Mouse (Mus musculus): ENCODE data around the gene Slc7a11. TPM values are rescaled to one million over a fixed set of nuclear protein-coding genes. Genes with fewer than 3 reads are reported as not detected.

Slc7a11 gene
- polyA plus RNA-seq, 1 experiment from 2014 or later = 0.16 TPM

DNA sequence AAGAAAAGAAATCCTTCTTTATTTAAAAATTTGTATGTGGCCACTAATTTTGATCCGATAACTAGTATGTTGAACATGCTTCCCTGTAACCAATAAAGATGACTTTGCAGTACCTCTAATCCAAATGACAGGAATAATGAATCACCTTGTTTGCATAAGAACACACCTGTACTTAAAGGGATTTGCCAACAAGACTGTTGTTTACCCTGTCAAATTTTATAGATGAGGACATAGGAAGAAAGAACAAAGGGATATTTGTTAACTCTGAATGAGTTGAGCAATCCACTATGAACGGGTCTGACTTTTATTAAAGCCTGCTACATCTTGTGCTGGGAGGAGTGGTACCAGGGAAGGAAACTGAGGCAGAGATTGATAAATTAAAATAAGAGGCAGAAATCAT is 181.3 kb downstream of the Slc7a11 start:
- no peak for ATAC-seq (ENCODE audit: low read depth)
- 54% methylated on average over 2 of the region's 2 CpGs for whole genome bisulfite sequencing
- Histone ChIP-seq H3K4me2 (ENCODE audit: low read depth, low read length) (no peak overlapping the region), H3K36me3 (ENCODE audit: control insufficient read depth, insufficient read depth, low read length) (no peaks in the 10 kb centered on the region), H3K4me1 (replicated peaks; ENCODE audit: control insufficient read depth, insufficient read depth, low read length) (peaks cover 3% of the 10 kb centered on the region; the same call in 1 of the 2 replicates), H3K9me3 (ENCODE audit: control insufficient read depth, low read length) (no peaks in the 10 kb centered on the region), H3K9ac (ENCODE audit: low read length) (no peak overlapping the region), H3K4me3 (ENCODE audit: low read length) (no peak overlapping the region), H3K27ac (ENCODE audit: low read length) (no peak overlapping the region), H3K27me3 (ENCODE audit: control insufficient read depth, insufficient read depth, low read depth, low read length) (no peaks in the 10 kb centered on the region)

DNA sequence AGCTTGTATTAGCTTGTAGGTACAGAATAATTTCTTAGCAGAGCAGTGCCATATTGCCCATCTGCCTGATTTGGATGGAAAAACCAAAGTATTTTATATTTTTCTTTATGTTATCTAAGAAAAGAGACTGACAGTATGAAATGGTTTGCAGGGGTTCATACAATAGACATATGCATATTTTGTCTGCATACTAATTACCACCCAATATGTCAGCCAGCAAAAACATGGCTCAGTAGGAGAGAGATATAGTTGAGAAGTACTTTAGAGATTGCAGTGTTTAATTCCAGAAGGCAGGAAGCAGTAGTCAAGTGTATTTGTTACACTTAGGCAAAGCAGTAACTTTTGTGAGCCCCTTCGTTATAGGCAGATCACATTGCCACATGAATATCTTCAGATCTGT is 182.7 kb downstream of the Slc7a11 start:
- no peak overlapping the region for H3K4me2 ChIP-seq (ENCODE audit: low read depth, low read length)
- H3K4me3 ChIP-seq (ENCODE audit: low read length) = no peak overlapping the region
- WGBS = 86% methylated on average over 1 of the region's 1 CpGs

DNA sequence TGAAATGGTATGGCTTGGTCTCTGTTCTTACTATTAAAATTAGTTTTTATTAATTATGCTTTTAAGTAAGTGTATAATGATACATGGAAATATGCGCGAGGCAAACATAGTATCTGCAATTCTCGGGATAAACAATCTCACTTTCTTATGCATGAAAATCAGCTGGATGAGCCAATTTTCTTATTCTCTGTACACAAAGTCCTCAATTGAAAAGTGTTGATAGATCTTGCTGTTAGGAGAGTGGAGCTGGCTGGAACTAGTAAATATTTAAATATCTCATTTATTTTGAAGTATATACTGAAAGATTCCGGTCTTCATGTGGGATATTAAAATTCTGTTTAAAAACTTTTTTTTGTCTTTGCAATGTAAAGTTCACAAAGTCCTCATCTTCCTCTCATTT is 184.6 kb downstream of the Slc7a11 start:
- H3K4me3 ChIP-seq (ENCODE audit: low read length) = no peak overlapping the region
- H3K27ac ChIP-seq (ENCODE audit: low read length) = no peak overlapping the region
- H3K9ac ChIP-seq (ENCODE audit: low read length) = no peak overlapping the region
- H3K36me3 ChIP-seq (ENCODE audit: control insufficient read depth, insufficient read depth, low read length) = no peaks in the 10 kb centered on the region
- no peaks in the 10 kb centered on the region for H3K27me3 ChIP-seq (ENCODE audit: control insufficient read depth, insufficient read depth, low read depth, low read length)
- peak; percentile 49; the same call in 1 of the 2 replicates for ATAC-seq (ENCODE audit: low read depth)
- 48% methylated on average over 4 of the region's 4 CpGs for WGBS
- no peaks in the 10 kb centered on the region for H3K9me3 ChIP-seq (ENCODE audit: control insufficient read depth, low read length)
- H3K4me2 ChIP-seq (ENCODE audit: low read depth, low read length) = no peak overlapping the region
- peaks cover 3% of the 10 kb centered on the region; the same call in 1 of the 2 replicates for H3K4me1 ChIP-seq (replicated peaks; ENCODE audit: control insufficient read depth, insufficient read depth, low read length)

More for the DNA sequence above, 182.7 kb downstream of the Slc7a11 start:
- Histone ChIP-seq H3K36me3 (ENCODE audit: control insufficient read depth, insufficient read depth, low read length) (no peaks in the 10 kb centered on the region), H3K4me1 (replicated peaks; ENCODE audit: control insufficient read depth, insufficient read depth, low read length) (peaks cover 3% of the 10 kb centered on the region; the same call in 1 of the 2 replicates), H3K27ac (ENCODE audit: low read length) (no peak overlapping the region), H3K9ac (ENCODE audit: low read length) (no peak overlapping the region), H3K27me3 (ENCODE audit: control insufficient read depth, insufficient read depth, low read depth, low read length) (no peaks in the 10 kb centered on the region), H3K9me3 (ENCODE audit: control insufficient read depth, low read length) (no peaks in the 10 kb centered on the region)
- no peak for ATAC-seq (ENCODE audit: low read depth)

DNA sequence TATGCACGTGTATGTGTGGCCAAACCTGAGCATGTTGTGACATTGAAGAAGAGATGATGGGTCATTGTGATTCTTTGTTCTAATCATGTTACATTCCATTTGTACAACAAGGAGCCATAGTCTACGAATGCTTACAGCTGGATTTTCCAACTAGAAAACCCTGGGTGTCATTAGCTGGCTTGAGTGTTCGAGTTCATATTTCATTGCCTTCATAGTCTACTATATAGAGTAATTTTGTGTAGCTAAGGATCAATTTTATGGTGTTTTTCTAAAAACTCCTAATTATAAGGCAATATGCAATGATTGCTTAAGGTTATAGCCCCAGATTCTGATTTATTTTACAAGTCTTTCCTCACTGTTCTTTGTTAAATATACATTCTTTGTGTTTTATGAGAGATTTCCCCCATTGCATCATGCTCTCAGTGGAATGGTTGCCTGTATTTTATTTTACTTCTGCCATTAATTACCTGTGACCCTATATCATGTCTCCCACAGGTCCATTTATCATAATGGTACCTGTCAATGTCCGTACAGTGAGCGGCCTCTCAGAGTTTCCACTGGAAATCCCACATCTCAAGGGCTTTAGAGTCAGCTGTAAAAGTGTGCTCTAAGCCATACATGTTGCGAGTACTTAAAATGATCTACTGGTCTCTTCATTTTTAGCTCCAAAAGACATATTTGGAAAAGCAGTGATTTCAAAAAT is 193.7 kb downstream of the Slc7a11 start:
- Histone ChIP-seq H3K36me3 (ENCODE audit: control insufficient read depth, insufficient read depth, low read length) (no peaks in the 10 kb centered on the region), H3K27me3 (ENCODE audit: control insufficient read depth, insufficient read depth, low read depth, low read length) (no peaks in the 10 kb centered on the region), H3K4me1 (replicated peaks; ENCODE audit: control insufficient read depth, insufficient read depth, low read length) (no peaks in the 10 kb centered on the region), H3K4me3 (ENCODE audit: low read length) (no peak overlapping the region), H3K4me2 (ENCODE audit: low read depth, low read length) (no peak overlapping the region), H3K27ac (ENCODE audit: low read length) (no peak overlapping the region), H3K9ac (ENCODE audit: low read length) (no peak overlapping the region), H3K9me3 (ENCODE audit: control insufficient read depth, low read length) (no peaks in the 10 kb centered on the region)
- 85% methylated on average over 6 of the region's 6 CpGs for WGBS
- ATAC-seq (ENCODE audit: low read depth) = no peak

DNA sequence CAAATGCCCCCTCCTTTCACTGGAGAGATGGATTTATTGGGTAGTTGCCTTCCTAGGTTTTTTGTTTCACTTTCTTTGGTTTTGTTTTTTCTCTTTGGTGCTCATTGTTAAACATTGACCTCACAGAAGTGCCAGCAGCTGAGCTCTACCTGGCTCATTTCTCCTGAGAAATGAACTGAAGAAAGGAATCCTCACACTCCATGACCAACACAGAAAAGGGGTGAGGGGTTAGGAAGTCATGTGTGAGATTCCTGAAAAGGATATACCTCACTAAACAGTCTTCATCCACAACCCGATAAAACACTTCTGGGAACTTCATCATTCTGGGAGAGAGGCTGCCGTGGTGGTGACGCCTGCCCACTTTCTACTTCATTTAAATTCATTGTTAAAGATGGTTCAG is 207.4 kb downstream of the Slc7a11 start:
- no peak for ATAC-seq (ENCODE audit: low read depth)
- Histone ChIP-seq H3K4me1 (replicated peaks; ENCODE audit: control insufficient read depth, insufficient read depth, low read length) (no peaks in the 10 kb centered on the region), H3K27ac (ENCODE audit: low read length) (no peak overlapping the region), H3K4me3 (ENCODE audit: low read length) (no peak overlapping the region), H3K9me3 (ENCODE audit: control insufficient read depth, low read length) (no peaks in the 10 kb centered on the region), H3K4me2 (ENCODE audit: low read depth, low read length) (no peak overlapping the region), H3K9ac (ENCODE audit: low read length) (no peak overlapping the region), H3K27me3 (ENCODE audit: control insufficient read depth, insufficient read depth, low read depth, low read length) (no peaks in the 10 kb centered on the region), H3K36me3 (ENCODE audit: control insufficient read depth, insufficient read depth, low read length) (no peaks in the 10 kb centered on the region)
- 66% methylated on average over 3 of the region's 3 CpGs for WGBS

DNA sequence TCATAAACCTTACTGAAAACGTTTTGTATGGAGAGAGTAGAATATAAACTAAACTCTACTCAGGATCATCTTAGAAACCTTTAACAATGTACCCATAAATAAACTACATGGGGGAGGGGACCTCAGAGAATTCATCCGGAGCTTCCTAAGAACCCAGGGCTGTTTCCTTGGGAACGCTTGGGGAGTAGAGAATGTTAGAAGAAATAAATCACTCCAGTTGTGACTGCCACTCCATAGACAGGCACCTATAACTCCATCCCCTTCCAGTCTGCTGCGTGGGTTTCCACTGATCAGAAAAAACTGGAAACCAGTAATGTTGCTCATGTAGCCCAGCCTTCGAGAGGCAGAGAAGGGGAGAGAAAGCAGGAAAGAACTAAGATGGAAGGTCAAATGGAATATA is 210.3 kb downstream of the Slc7a11 start:
- ATAC-seq (ENCODE audit: low read depth) = no peak
- WGBS = 45% methylated on average over 5 of the region's 5 CpGs

DNA sequence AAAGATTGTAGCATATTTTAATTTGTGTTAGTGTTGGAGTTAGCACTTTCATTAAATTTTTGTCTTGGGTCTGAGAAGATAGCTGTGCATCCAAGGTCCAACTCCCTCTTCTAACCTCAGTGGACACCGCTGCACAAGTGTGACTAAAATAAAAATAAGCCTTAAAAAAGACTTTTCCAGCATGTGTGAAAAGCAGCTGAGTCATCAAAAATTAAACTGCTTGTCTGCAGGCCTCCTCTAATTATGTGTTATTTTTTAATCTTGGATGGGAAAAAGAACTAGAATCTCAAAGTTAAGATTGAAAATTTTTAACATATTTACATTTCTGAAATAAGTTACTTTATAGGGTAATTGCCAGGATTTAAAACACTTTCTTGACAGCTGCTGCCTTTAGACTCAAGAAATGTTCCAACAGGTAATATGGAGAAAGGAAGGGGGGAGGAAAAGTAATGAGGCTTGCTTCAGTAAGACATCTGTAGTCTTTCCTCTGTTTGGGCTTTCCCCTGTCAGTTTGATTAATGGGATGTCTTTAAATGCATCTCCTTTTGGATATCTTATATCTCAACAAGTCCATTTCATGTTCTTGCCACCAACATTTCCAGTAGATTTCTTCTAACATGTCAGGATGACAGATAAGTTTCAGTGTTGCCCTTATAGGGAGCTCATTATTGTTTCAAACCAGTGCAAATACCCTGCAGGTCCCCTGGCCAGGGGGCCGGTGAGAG is 218.9 kb downstream of the Slc7a11 start:
- no peak for ATAC-seq (ENCODE audit: low read depth)
- WGBS = 39% methylated on average over 2 of the region's 2 CpGs
- no peaks in the 10 kb centered on the region for H3K9me3 ChIP-seq (ENCODE audit: control insufficient read depth, low read length)
- no peaks in the 10 kb centered on the region for H3K27me3 ChIP-seq (ENCODE audit: control insufficient read depth, insufficient read depth, low read depth, low read length)
- no peak overlapping the region for H3K27ac ChIP-seq (ENCODE audit: low read length)
- H3K36me3 ChIP-seq (ENCODE audit: control insufficient read depth, insufficient read depth, low read length) = no peaks in the 10 kb centered on the region
- no peaks in the 10 kb centered on the region for H3K4me1 ChIP-seq (replicated peaks; ENCODE audit: control insufficient read depth, insufficient read depth, low read length)
- H3K4me2 ChIP-seq (ENCODE audit: low read depth, low read length) = no peak overlapping the region
- H3K9ac ChIP-seq (ENCODE audit: low read length) = no peak overlapping the region
- no peak overlapping the region for H3K4me3 ChIP-seq (ENCODE audit: low read length)

More for the DNA sequence above, 210.3 kb downstream of the Slc7a11 start:
- Histone ChIP-seq H3K4me1 (replicated peaks; ENCODE audit: control insufficient read depth, insufficient read depth, low read length) (no peaks in the 10 kb centered on the region), H3K9me3 (ENCODE audit: control insufficient read depth, low read length) (no peaks in the 10 kb centered on the region), H3K27ac (ENCODE audit: low read length) (no peak overlapping the region), H3K27me3 (ENCODE audit: control insufficient read depth, insufficient read depth, low read depth, low read length) (no peaks in the 10 kb centered on the region), H3K9ac (ENCODE audit: low read length) (no peak overlapping the region), H3K36me3 (ENCODE audit: control insufficient read depth, insufficient read depth, low read length) (no peaks in the 10 kb centered on the region), H3K4me2 (ENCODE audit: low read depth, low read length) (no peak overlapping the region), H3K4me3 (ENCODE audit: low read length) (no peak overlapping the region)

DNA sequence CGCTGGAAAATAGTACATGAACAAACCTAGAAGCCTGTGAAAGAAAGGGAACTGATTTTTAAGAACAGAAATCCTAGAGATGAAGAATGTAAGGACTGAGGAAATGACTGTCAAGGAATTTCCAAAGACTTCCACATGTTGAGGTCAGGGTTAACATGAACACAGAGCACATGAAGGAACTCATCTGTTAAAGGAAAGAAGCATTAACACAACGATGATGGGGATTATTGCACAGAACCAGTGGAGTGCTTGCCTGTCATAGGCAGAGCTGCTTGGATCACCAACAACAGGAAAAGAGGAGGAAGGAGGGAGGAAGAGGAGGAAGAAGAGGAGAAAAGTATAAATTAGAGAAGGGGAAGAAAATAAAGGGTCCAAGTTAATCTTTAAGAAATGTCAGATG is 223.0 kb downstream of the Slc7a11 start:
- no peak overlapping the region for H3K27ac ChIP-seq (ENCODE audit: low read length)
- 43% methylated on average over 2 of the region's 2 CpGs for WGBS
- H3K9ac ChIP-seq (ENCODE audit: low read length) = no peak overlapping the region

DNA sequence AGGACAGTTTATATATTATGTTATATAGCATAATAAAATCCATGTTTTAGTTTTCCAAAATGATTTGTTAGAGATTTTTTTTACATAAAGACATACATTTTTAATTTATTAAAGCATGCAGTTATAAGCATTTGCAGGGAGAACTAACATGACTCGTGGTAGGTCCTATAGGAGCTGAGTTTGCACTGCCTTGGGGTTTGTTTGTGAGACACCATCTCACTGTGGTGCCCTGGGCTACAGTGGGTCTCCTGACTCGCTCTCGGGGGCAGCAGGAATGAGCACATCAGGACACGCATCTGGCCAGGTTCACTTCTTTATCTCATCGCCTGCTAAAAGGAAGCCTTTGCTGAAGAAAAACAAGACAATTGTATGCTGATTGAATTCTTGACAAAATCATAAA is 257.0 kb downstream of the Slc7a11 start:
- Histone ChIP-seq H3K27me3 (ENCODE audit: control insufficient read depth, insufficient read depth, low read depth, low read length) (no peaks in the 10 kb centered on the region), H3K4me2 (ENCODE audit: low read depth, low read length) (no peak overlapping the region), H3K4me1 (replicated peaks; ENCODE audit: control insufficient read depth, insufficient read depth, low read length) (0 out of 2 replicates have a peak, but pooled peaks cover 2% of the 10 kb centered on the region), H3K27ac (ENCODE audit: low read length) (no peak overlapping the region), H3K9me3 (ENCODE audit: control insufficient read depth, low read length) (no peaks in the 10 kb centered on the region), H3K4me3 (ENCODE audit: low read length) (no peak overlapping the region), H3K9ac (ENCODE audit: low read length) (no peak overlapping the region), H3K36me3 (ENCODE audit: control insufficient read depth, insufficient read depth, low read length) (no peaks in the 10 kb centered on the region)
- 53% methylated on average over 5 of the region's 5 CpGs for WGBS
- peak; percentile 49; the same call in 1 of the 2 replicates for ATAC-seq (ENCODE audit: low read depth)

More for the DNA sequence above, 223.0 kb downstream of the Slc7a11 start:
- Histone ChIP-seq H3K4me3 (ENCODE audit: low read length) (no peak overlapping the region), H3K4me1 (replicated peaks; ENCODE audit: control insufficient read depth, insufficient read depth, low read length) (no peaks in the 10 kb centered on the region), H3K9me3 (ENCODE audit: control insufficient read depth, low read length) (no peaks in the 10 kb centered on the region), H3K36me3 (ENCODE audit: control insufficient read depth, insufficient read depth, low read length) (no peaks in the 10 kb centered on the region), H3K4me2 (ENCODE audit: low read depth, low read length) (no peak overlapping the region), H3K27me3 (ENCODE audit: control insufficient read depth, insufficient read depth, low read depth, low read length) (no peaks in the 10 kb centered on the region)
- no peak for ATAC-seq (ENCODE audit: low read depth)
